Mouse (Mus musculus) testis, adult 2 months (tissue): Measurements from ENCODE around the gene C2cd5. TPM values are rescaled to one million over a fixed set of nuclear protein-coding genes. Genes with fewer than 3 reads are reported as not detected.

Source experiments
- H3K27ac ChIP-seq: fragments of 200-500 bp; 2 replicates; pipeline ENCODE4 v1.5.1; 2012; ENCODE audit warnings: low read depth, low read length; ENCODE audit not compliant: control insufficient read depth, insufficient read depth
- H3K27me3 ChIP-seq: fragments of 200-500 bp; 2 replicates; pipeline ENCODE4 v1.6.1; 2012; ENCODE audit warnings: mild to moderate bottlenecking, low read length, moderate library complexity; ENCODE audit not compliant: control insufficient read depth, insufficient read depth
- H3K36me3 ChIP-seq: fragments of 200-500 bp; 2 replicates; pipeline ENCODE4 v1.6.1; 2012; ENCODE audit warnings: mild to moderate bottlenecking, low read length; ENCODE audit not compliant: control insufficient read depth, insufficient read depth
- H3K4me1 ChIP-seq: fragments of 200-500 bp; 2 replicates; pipeline ENCODE4 v1.6.1; 2012; ENCODE audit warnings: low read length; ENCODE audit not compliant: control insufficient read depth, insufficient read depth
- H3K4me3 ChIP-seq: fragments of 200-500 bp; 2 replicates; pipeline ENCODE4 v1.5.1; 2012; ENCODE audit warnings: low read depth, mild to moderate bottlenecking, low read length, moderate library complexity, mixed read lengths; ENCODE audit not compliant: control insufficient read depth
- CTCF ChIP-seq: fragments of 200-500 bp; IDR thresholded peaks from 2 replicates; pipeline ENCODE4 v1.5.1; 2012; ENCODE audit warnings: low read depth, mild to moderate bottlenecking, inconsistent platforms, low read length, moderate library complexity; ENCODE audit not compliant: control insufficient read depth, insufficient read depth, insufficient replicate concordance
- POLR2A ChIP-seq: fragments of 200-500 bp; IDR thresholded peaks from 2 replicates; pipeline ENCODE4 v1.6.1; 2012; ENCODE audit warnings: low read depth, mild to moderate bottlenecking, inconsistent platforms, low read length, moderate library complexity; ENCODE audit not compliant: control insufficient read depth
- polyA plus RNA-seq: library from polyadenylated mRNA; depleted of rRNA; stranded (reverse); fragments of >200 nt; gene quantifications from 2 replicates; pipeline ENCODE4 v1.2.3, GENCODE M21; 2012

Gene C2cd5
- polyA plus RNA-seq, 1 experiment: 13.7 TPM

- H3K27me3 ChIP-seq: no peaks in the 10 kb centered on the region
- no peaks in the 10 kb centered on the region for H3K36me3 ChIP-seq
- no peak overlapping the region for H3K27ac ChIP-seq
- peaks cover 3% of the 10 kb centered on the region; the same call in 1 of the 2 replicates for H3K4me1 ChIP-seq
- no peak overlapping the region for H3K4me3 ChIP-seq
- TF ChIP-seq CTCF (no peak), POLR2A (no peak)
Measured at GRCm38 (mm10) chr6:143140884-143141283, 40.9 kb upstream of the C2cd5 start.

GRCm38 (mm10) chr6:143139417-143139816 lies 39.5 kb upstream of the C2cd5 start:
- TF ChIP-seq POLR2A (no peak), CTCF (no peak)
- no peaks in the 10 kb centered on the region for H3K36me3 ChIP-seq
- H3K4me1 ChIP-seq: peaks cover 5% of the 10 kb centered on the region; the same call in 1 of the 2 replicates
- no peaks in the 10 kb centered on the region for H3K27me3 ChIP-seq
- no peak overlapping the region for H3K27ac ChIP-seq
- H3K4me3 ChIP-seq: no peak overlapping the region

- no peak for TF ChIP-seq CTCF
- TF ChIP-seq POLR2A: no peak
- H3K4me3 ChIP-seq: no peak overlapping the region
- no peaks in the 10 kb centered on the region for H3K27me3 ChIP-seq
- no peaks in the 10 kb centered on the region for H3K36me3 ChIP-seq
- H3K4me1 ChIP-seq: 0 out of 2 replicates have a peak, but pooled peaks cover 2% of the 10 kb centered on the region
- H3K27ac ChIP-seq: no peak overlapping the region
Measured at GRCm38 (mm10) chr6:143137341-143137740, 37.4 kb upstream of the C2cd5 start.

GRCm38 (mm10) chr6:143136688-143137087 lies 36.7 kb upstream of the C2cd5 start:
- no peak overlapping the region for H3K4me3 ChIP-seq
- 0 out of 2 replicates have a peak, but pooled peaks cover 2% of the 10 kb centered on the region for H3K4me1 ChIP-seq
- H3K36me3 ChIP-seq: no peaks in the 10 kb centered on the region
- no peak overlapping the region for H3K27ac ChIP-seq
- no peak for TF ChIP-seq CTCF
- TF ChIP-seq POLR2A: no peak
- no peaks in the 10 kb centered on the region for H3K27me3 ChIP-seq

GRCm38 (mm10) chr6:143135097-143135496 lies 35.2 kb upstream of the C2cd5 start:
- no peak overlapping the region for H3K4me3 ChIP-seq
- 0 out of 2 replicates have a peak, but pooled peaks cover 2% of the 10 kb centered on the region for H3K4me1 ChIP-seq
- no peaks in the 10 kb centered on the region for H3K27me3 ChIP-seq
- no peaks in the 10 kb centered on the region for H3K36me3 ChIP-seq
- TF ChIP-seq POLR2A: no peak
- no peak for TF ChIP-seq CTCF
- no peak overlapping the region for H3K27ac ChIP-seq

GRCm38 (mm10) chr6:143133150-143133549 lies 33.2 kb upstream of the C2cd5 start:
- H3K36me3 ChIP-seq: no peaks in the 10 kb centered on the region
- TF ChIP-seq CTCF: no peak
- peaks cover 10% of the 10 kb centered on the region for H3K4me1 ChIP-seq
- no peak overlapping the region for H3K4me3 ChIP-seq
- H3K27ac ChIP-seq: no peak overlapping the region
- no peaks in the 10 kb centered on the region for H3K27me3 ChIP-seq

DNA sequence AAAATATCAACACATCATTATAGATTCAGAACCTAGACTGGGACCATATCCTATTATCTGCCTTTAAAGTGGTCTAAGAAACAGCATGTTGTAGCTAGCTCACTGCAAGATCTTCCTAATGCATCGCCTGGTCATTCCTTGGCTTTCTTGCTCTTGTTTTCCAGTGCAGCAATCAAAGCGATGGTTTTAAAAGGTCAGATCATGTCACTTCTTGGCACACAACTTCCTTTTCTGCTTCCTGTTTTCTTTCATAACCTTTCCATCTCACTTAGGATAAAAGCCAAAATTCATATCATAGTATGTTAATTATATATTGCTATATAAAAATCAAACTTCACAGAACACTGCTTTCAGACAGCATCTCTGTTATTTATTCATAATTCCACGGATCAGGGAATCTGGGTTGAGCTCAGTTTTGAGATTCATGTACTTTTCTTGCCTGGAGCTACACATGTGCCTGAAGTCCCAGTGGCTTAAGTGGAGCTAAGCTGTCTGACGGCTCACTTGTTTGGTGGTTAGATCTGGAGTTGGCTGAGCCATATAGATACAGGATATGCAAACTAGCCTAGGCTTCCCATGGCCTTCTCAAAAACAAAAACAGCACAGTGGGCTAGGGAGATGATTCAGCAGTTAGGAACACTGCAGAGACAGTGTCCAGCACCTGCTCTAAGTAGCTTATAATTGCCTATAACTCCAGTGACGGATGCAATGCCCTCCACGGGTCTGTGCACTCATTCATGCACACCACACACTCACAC lies 32.1 kb upstream of the C2cd5 start:
- no peak for TF ChIP-seq CTCF
- TF ChIP-seq POLR2A: no peak
- Histone ChIP-seq H3K4me3 (no peak overlapping the region), H3K36me3 (no peaks in the 10 kb centered on the region), H3K4me1 (peaks cover 10% of the 10 kb centered on the region), H3K27me3 (no peaks in the 10 kb centered on the region), H3K27ac (no peak overlapping the region)
